Mouse (Mus musculus) olfactory bulb, adult 2 months (tissue): ENCODE measurements around the gene Cntnap2.

Experiments
- CTCF ChIP-seq: fragments of 200-500 bp; IDR thresholded peaks from 2 replicates; pipeline ENCODE4 v1.5.1; 2012; ENCODE audit warnings: low read depth, mild to moderate bottlenecking, low read length, moderate library complexity; ENCODE audit not compliant: insufficient read depth
- POLR2A ChIP-seq: fragments of 200-500 bp; IDR thresholded peaks from 2 replicates; pipeline ENCODE4 v1.6.1; 2012; ENCODE audit warnings: mild to moderate bottlenecking, low read depth, low read length, moderate library complexity; ENCODE audit not compliant: insufficient read depth

- no peak for TF ChIP-seq CTCF
- TF ChIP-seq POLR2A: no peak
Observed at GRCm38 (mm10) chr6:46080236-46080635, 1021.1 kb downstream of the Cntnap2 start.
